Mouse (Mus musculus): ENCODE measurements at regions not wholly inside any gene's neighbourhood (a gene's known extent, or its start where the extent isn't known, plus 50 kb on each side); places are given as distances from the start of the nearest gene placed in this dataset.

DNA sequence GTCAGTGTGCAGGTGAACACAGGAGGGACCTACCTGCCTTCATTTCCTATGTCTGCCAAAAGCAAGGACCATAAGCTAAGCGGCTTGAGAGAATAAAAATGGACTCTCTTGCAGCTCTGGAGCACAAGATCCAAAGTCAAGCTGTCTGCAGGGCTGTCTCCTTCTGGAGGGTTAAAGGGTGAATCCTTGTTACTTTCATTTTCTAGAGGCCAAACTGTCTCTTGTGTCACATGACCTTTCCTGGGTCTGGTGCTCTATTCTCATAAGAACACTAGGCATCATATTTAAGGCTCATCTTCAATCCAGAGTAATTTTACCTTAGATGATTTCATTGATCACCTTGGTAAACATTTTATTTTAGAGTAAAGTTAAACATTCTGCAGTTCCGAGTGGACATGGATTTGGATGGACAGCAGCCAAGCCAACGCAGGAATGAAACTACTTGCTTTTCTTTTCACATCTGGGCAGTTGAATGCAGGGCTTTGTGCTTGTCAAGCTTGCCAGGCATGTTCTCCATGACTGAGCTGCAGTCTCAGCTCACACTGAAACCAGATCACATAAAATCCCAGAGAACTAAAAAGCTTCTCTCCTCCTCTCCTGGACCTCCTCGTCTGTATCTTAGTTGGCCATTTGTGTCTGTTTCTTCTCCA, 180.8 kb downstream of the Cd83 start:
- DNase-seq (ENCODE audit: extremely low read depth, low read depth): no peak

DNA sequence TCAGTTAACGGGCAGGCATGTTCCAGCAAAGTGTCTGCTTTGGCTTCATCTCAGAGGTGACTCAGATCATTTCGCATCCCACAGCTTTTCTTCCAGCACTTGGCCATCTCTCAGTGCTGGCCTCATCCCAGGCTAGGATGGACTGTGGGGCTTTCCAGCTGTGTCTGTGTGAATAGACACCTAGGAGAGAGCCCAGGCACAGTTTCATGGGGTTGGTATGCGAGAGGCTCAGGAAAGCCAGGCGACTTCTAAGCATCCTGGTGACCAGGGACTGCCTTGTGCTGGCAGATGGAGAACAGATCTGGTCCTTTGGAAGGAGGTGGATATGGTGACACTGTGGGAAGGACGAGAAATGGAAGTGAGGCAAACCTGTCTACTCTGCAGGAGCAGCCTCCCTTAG, 182.9 kb downstream of the Cd83 start:
- no peak for DNase-seq (ENCODE audit: extremely low read depth, low read depth)

DNA sequence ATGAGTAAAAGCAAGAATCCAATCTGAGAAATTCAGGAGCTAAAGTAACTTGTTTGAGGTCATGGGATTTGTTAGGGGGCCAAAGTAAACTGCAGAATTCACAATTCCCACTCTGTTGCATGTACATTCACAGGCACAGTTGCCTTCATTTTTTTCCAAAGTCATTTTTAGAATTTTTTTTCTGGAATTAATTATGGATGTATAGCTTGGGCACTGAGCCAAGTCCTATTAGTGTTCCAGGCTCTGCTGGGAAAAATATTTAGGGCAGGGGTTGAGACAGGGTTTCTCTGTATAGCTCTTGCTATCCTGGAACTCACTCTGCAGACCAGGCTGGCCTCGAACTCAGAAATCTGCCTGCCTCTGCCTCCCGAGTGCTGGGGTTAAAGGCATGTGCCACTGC, 188.3 kb downstream of the Cd83 start:
- DNase-seq (ENCODE audit: extremely low read depth, low read depth): no peak

DNA sequence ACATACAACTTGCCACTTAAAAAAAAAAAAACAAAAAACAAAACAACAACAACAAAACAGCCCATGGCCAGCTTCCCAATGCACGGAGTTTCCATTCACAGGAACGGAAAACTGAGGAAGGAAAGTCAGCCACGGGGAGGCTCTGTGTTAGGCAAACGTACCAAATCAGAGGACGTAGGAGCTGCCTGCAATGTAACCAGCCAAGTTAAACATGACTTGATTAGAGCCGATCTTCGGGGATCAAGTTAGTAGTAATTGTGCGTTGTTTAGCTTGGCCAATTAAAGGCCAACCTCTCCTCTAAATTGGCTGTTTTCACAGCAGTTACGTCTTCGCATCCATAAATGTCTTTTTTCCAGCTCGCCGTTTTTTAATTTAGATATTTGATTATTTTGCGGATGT, 190.7 kb downstream of the Cd83 start:
- DNase-seq (ENCODE audit: extremely low read depth, low read depth): no peak

DNA sequence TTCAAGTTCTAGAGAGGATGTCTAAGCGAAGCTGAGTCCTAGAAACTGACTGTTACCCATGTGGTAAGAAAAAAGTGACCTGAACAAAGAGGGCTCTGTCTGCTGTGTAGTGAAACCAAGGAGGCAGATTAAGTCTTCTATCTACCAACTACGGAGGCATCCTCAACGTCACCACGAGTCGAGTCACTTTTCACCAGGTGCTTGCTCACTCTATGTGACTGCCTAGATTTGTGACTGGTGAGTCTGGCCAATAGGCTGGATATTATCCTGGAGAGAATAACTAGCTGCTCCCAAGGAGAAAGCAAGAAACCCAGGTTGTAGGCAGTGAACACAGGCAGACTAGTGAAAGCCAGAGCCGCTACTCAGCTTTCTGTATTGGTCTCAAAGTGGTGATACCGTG, 191.2 kb downstream of the Cd83 start:
- DNase-seq (ENCODE audit: extremely low read depth, low read depth): no peak

DNA sequence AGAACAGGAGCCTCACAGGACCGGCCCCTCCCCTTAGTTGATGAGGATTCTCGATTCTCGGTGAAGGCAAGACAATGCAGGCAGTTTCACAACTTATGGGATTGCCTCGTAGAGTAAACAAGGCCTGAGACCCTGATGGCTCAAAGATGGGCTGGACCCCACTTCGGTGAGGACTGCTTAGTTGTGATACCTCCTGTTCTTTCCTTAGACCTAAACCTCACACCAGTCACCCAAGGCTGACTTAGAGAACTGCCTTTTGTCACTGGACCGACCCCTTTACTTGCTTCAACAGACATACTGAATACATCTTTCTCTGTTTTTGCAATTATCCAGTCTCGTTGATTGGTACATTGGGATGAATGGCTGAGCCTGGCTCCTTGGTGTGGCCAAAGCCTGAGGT, 192.1 kb downstream of the Cd83 start:
- no peak for DNase-seq (ENCODE audit: extremely low read depth, low read depth)

DNA sequence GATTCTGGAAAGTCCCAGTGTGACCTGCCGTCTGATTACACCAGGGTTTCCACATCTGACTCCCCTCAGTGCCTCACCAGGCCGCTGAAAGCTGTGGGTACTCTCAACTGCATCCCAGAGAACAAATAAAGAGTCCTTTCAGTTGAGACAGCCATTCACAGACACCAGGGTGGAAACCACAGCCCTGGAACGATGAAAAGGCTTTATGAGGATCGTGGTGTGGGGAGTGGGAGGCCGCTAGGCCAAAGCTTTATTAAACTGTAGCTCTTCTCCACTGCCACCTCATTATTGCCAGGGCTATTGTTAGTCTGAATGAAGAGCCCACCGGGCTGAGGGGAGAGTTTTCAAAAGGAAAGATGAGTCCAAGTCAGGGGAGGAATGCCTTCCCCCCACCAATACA, 202.8 kb downstream of the Cd83 start:
- no peak for DNase-seq (ENCODE audit: extremely low read depth, low read depth)

DNA sequence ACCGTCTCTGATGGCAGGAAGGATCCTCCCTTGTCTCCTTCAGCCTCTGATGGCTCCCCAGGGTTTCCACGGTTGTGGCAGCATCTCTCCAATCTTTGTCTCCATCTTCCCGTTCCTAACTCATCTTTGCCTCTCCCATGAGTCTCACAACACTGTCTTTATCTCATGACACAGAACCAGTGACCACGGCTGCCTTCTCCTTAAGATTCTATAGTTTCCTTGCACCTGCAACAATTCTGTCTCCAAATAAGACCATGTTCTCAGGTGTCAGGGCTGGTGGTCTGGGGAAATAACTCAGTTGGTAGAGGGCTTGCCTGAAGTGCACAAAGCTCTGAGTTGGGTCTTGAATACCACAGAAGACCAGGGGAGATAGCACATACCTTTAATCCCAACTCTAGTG, 203.8 kb downstream of the Cd83 start:
- DNase-seq (ENCODE audit: extremely low read depth, low read depth): no peak

DNA sequence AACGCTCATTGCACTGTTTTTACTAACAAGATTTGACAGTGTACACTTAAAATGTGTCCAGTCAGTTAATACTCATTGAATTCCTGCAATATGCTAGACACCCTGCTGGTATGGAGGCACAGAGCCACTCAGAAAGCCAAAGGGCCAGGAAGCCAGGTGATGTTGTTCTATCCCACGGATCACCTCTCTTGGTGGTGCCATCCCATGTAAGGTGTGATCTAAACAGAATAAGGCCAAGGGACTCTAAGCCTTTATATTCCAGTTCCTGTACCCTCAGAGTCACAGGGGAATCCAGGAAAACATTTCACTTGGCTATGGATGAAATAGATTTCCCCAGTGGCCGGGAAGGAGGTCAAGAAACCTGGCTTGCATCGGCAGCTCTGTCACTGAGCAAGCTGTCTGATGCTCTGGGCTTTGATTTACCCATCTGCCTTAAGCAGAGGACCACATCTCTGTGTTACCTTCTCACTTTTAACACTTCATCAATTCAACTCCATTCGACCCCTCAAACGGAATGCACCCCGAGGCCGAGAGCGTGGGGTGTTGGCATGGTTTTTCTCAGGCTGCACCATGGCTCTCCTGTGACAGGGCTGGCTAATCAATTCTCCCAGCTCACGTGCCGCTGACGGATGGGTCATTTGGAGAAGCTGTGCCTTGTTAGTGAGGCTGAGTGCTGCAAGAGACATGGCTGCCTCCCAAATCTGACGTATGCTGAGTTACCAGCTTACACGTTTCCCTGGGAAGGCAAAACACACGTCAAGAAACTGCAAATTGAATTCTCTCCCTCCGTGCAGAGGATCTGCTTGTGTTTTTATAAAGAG, 205.9 kb downstream of the Cd83 start:
- no peak for DNase-seq (ENCODE audit: extremely low read depth, low read depth)

DNA sequence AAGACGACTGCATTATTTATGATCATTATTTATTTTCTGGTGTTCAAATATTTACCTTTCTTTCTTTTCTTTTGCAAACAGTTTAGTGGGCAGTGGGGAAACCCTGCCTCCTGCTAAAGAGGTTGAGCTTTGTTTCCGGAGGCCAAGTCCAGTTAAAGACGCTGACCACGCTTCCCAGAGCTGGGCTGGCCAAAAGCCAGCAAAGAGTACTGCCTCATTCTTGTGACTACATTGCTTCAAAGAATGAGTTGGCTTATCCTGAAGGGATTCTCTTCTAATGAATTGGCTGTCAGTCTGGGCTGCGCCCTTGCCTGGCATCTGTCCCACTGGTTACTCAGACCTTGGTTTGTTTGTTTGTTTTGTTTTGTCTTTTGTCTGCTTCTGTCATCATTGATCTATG, 207.2 kb downstream of the Cd83 start:
- no peak for DNase-seq (ENCODE audit: extremely low read depth, low read depth)

DNA sequence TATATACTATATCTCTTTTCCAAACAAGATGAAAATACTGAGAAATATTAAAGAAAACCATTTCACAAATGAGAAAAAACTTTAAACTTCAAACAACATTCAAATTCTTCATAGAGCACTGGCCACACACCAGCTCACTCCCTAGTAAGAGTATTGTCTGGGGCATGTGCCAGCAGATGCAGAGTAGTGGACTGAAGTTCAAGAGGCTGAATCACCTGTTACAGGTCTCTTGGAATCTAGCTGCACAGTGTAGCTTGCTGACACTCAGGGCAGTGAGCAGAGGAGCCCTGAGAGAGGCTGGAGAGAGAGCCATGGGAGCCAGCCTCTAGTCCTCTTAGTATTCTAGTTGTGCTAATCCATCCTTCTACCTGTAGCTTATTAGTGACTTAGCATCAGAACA, 208.4 kb downstream of the Cd83 start:
- no peak for DNase-seq (ENCODE audit: extremely low read depth, low read depth)

DNA sequence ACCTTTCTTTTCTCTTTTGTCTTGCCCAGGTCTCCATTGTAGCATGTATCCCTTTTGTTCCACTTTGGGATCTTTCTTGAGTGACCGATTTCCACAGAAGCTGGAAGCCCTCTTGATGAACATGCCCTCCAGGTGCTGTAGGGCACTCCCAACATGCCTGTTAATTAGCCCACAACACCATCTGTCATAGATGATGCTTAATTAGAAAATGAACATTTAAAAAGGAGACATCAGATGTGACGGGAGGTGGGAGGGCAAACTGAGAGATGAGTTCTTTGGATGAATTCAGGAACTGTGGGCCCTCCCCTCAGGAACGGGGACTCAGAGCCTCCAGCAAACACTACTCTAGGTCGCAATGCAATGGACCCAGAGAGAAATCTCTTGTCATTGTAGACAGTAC, 209.8 kb downstream of the Cd83 start:
- DNase-seq (ENCODE audit: extremely low read depth, low read depth): no peak

DNA sequence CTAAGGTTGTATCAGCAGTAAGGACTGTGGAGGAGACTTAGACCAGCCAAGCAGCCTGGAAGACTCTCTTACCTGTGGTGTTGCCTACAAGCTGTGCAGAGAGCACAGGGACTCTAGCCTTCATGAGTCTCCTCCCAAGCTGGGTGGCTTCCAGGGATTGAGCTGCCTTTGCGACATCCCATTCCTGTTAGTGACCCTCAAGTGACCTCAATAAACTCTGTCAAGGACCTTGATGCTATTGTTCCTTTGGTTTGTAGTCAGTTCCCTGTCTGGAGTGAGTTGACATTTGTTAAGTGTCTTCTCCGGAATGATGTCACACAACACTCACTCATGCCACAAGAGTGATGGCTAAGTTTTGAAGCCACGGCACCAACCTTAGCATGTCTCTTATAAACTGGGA, 211.0 kb downstream of the Cd83 start:
- no peak for DNase-seq (ENCODE audit: extremely low read depth, low read depth)

DNA sequence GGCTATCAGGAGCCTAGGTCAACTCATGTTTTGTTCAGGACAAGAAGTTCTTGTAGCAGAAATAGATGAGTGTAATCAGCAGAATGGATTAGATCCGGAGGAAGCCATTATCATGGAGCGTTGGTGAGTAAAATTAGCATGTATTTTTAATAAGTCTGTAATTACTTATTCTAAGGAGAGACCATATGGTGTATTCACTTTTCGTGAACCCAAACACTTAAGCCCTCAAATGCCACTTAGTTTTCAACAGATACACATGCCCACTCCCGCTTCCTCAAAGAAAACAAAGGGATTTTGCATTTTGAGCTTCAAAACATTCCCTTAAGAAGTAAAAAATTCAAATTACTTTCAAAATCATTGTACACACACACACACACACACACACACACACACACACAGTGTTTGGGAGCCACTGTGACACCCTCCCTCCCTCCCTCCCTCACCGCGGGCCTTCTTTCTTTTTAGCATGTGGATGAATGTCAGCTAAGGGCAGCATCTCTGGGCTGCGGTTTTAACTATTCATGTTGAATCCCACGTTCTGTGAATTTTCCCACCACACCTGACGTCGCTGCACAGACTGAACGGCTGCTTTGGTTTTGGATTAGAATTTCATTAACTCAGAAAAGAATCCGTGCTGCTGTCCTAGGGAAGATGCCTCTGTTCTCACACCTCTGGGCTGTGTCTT, 217.4 kb downstream of the Cd83 start:
- DNase-seq (ENCODE audit: extremely low read depth, low read depth): no peak

DNA sequence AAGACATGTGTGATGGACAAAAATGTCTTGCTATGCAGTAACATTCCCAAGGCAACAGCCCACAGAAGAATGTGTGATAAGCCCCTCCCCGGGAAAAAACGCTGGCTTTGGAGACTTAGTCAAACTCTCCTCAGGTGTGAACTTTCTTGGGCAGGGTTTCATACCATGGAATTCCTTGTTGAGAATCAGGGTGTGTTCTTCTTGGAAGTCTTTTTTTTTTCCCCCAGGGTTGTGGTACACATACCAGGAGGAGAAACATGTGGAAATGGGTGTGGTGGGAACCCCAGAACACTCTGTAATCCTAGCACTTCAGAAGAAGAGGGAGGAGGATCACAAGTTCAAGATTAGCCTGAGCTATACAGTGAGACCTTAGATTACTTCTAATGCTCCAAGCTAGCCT, 228.3 kb downstream of the Cd83 start:
- no peak for DNase-seq (ENCODE audit: extremely low read depth, low read depth)

DNA sequence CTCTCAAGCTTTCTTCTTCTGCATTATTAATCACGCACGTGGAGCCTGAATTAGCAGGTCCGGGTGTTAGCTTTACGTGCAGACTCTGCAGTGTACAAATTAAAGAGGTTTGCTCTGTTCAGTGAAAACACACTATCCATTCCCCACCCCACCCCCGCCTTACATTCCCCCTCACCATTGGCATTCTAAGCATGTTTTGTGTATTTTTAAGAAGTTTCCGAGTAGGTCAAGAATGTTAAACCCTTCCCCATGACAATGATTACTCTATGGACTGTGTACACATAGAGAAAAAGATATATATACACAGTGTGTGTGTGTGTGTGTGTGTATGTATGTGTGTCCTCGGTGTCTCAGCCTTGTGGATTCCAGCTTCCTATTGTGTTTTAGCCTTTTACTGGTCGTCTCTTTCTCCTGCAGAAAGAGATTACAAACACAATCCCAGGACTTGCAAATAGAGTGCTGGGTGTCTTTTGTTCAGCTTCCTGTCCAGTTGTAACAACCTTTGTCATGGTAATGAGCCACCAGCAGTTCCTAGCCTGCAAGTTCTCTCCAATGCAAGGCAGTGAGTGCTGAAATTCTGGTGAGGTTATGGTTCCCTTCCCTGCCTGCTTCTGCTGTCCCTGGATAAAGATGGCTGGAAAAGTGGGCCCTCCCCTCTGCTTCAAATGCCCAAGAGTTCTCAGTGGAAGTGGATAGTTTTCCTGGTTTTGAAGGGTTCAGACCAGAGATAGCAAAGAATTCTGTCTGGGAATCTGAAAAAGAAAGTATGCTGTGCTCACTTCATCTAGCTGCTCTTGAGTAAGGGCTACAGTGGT, 234.1 kb downstream of the Cd83 start:
- DNase-seq (ENCODE audit: extremely low read depth, low read depth): no peak

DNA sequence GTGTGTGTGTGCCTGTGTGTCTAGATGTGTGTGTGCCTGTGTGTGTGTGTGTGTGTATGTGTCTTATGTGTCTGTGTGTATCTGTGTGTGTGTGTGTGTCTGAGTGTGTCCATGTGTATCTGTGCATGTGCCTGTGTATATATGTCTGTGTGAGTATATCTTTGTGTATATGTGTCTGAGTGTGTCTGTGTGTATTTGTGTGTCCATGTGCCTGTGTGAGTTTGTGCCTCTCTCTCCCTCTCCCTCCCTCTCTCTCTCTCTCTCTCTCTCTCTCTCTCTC, 234.7 kb downstream of the Cd83 start:
- no peak for DNase-seq (ENCODE audit: extremely low read depth, low read depth)

DNA sequence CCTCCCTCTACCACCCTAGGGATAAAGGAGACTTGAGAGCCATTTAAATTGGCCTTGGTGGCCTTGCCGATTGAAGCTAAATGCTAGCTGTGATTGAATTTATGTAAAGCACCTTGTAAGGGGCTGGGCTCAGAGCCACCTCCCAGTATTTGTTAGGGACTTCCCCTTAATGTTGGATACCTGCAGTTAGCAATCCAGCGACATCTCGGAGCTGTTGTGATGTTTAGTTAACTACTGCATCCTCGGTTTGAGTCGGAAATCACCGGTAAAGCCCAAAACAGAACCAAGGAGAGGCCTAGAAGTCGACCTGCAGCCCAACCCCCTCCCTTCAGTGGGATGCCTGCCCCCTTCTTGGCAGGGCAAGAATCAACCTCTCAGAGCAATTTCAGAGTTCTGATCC, 236.3 kb downstream of the Cd83 start:
- no peak for DNase-seq (ENCODE audit: extremely low read depth, low read depth)

DNA sequence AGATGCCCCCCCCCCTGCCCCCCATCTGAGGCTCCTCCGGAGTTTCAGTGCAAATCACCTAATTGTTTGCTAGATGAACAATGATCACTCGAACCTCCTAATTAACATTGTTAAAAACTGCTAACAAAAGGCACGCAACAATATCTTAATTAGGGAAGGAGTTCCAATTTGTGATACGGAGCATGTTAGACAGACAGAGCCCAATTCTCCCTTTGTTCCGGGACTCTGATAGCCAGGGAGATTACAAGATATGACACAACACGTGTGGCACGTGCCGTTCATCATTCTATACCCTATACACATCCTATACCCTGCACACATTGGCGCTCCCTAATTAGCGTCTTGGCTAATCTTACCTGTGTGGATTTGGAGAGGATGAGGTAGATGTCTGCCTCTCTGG, 237.5 kb downstream of the Cd83 start:
- no peak for DNase-seq (ENCODE audit: extremely low read depth, low read depth)

DNA sequence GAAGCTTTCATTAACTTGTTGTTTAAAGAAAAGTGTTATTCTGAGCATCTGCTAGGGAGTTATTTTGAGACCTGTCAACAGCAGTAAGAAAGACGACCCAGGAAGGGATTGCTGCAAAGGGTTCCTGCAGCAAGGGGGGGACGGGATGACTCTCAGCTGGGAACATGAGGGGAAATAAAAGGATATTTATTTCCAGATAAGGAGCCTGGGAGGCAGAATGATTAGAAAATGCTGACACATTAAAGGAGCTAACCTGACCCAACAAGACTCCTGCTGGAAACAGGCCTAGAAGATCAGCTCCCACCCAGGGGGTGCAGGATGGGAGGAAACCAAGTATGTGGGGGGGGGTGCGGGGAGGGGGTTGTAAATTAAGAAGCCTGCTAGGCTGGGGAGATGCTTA, 240.0 kb downstream of the Cd83 start:
- DNase-seq (ENCODE audit: extremely low read depth, low read depth): no peak

DNA sequence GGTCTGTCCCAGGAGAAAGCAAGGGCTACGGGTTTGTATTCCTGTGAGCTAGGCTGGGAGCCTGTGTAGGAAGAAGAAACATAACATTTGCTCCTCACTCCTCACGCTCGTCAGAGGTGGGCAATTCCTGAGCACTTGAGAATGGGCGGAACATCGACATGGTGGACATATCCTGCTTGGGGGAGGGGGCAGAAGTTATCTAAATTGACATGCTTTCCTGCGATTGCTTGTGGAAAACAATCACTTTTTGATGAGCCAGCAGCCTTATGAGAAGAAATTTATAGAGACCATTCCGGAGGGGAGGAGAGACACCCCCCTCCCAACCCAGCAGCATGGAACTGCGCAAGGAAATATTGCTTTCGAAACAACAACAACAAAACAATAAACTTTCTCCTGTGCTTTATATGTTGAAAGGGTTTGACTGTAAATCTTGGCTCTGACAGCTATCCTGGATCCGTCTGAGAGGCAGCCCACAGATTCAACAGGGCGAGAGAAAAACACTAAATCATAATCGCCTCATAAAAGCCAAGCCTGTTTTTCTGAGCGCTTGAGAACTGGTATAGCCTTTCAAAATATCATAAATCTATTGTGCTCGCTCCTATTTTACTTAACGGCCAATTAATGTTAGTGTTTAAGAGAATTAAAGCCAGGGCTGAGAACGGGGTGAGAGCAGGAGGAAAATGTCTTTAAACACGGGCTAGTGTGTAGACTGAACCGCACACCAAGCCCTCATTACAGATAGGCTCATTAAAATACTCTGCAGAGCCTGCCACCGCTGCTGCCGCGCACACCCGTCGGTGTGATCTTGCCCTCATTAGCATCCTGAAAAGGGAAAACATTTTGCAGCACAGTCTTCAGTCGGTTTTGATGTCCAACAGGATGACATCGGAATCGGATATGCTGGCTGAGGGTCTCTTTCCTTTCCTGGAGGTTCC, 242.0 kb downstream of the Cd83 start:
- no peak for DNase-seq (ENCODE audit: extremely low read depth, low read depth)

All from MEL-GATA-1-ER (cell line).